Mouse (Mus musculus) lung, postnatal 10 days (tissue): ENCODE results near the gene Prdm15.

Experiments
- DNase-seq: peaks from one replicate; pipeline ENCODE4 v3.0.0; 2021

Prdm15 gene

DNA sequence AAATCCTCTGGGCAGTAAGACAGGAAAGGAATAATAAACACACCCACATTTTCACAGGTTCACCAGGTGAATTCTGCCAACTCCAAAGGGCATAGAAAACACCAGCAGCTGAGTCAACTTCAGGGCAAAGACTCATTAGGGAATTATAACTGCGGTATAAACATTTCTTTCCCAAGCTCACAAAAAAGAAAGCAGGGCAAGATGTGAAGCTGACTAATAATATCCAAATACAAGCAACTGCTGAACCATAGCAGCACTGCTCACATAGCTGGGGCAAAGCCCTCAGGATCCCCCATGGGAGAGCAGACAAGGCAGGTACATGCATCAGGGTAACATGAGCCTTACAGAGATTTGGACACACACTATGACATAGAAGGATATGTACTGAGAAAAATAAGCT lies 34.2 kb downstream of the Prdm15 start:
- DNase-seq = no peak

DNA sequence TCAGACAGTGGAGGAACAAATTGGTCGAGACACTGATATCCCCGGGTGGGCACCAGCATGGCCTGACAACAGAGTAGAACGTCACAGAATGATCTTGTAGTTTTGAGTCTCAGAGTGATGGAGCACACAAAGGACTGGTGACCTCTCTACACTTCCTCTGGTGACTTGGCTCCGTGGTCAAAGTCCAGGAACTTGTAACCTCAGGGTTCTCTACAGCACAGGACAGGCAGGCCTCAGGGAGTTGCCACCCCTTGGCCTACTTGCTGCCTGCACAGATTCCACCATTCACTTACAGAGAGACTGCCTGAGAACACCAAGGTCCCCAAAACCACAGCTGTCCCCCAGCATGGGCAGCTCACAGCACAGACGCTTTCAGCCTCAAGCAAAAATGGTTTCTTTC lies 36.4 kb downstream of the Prdm15 start:
- no peak for DNase-seq

DNA sequence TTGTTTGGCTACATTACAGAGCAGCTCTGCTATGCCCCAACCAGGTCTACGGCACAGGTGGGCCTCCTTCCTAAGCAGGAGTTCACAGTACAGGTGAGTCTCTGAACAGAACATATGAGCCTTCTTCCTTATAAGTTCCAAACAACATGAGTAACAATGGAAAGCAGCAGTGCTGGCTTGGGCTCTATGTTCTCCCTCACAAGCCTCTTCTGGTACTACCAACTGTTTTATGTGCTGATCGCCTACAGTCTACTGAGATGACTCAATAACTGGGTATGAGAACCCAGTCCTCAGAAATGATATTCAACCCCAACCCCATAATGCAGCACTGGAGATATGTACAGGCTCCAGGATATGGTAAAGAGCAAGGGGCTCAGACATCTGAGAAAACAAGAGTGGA lies 37.6 kb downstream of the Prdm15 start:
- no peak for DNase-seq

GRCm38 (mm10) chr16:97808881-97809280 lies 42.8 kb downstream of the Prdm15 start:
- DNase-seq = no peak

DNA sequence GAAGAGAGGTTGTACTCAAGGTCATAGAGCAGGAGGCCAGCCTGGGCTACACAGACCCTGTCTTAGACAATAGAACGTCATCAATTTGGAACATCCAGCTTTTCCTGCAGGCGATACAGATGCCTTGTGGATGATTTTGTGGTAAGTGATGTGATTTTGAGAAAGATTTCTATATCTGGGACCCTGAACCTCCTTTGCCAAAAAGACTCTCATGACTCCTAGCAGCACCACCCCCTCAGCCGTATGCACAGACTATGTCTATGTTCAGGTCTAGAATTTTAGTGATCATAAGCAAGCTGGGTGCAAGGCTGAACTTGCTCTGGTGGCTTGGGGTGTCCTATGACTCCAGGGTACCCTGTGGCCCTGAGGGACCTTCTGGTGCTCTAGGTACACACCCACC lies 46.0 kb downstream of the Prdm15 start:
- no peak for DNase-seq

- peak; percentile 87 for DNase-seq
Measured at GRCm38 (mm10) chr16:97804680-97805547, 46.7 kb downstream of the Prdm15 start.

DNA sequence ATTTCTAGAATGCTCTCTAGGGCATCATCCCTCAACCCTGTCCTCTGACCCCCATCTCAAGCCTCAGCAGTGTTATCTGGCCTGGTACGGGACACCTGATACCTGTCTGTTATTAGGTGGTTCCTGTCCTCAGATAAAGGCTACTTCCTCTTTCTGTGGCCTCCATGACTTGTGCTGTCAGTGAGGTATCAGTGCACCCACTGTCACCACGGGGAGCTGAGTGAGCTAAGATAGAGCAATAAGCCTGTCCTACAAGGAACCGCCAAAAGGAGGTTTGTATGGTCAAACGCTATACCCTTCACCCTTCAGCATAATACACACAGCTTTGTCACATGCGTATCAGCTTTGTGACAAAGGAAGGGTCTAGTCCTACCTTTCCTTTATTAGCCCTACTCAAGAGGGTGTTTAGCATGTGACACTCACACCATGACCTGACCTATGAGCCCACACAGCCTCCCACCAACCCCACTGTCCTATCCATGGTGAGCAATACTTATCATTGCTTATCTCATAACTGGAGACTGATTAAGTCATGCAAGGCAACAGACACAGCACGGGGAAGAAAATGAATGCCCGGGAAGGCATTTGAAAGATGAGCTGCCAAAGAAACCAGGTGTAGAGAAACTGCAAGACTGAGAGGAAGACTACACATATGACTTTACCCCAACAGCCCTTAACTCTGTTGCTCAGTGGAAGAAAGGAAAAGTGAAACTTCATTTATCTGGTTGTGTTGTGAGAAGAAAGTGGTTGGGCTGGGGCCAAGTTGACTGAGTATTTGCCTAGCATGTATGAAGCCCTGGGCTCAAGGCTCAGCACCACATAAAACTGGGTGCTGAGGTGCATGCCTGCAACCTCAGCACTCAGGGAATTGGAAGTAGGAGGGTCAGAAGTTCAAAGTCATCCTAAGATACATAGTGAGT lies 53.4 kb downstream of the Prdm15 start:
- no peak for DNase-seq

DNA sequence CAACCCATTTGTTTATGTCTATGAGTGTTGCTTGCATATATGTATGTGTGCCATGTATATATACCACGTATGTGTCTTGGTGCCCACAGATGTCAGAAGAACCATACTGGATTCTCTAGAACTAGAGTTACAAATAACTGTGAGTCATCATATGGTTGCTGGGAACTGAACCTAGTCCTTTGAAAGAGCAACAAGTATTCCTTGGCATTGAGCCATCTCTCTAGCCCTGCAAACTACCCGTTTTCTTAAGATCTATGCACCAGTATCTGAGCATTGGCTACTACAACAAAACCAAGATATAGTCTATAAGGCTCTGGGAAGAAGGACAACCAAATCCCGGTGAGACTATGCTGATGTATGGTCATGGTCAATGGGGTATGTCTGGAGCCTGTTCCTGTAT lies 54.4 kb downstream of the Prdm15 start:
- DNase-seq = no peak

- no peak for DNase-seq
Measured at GRCm38 (mm10) chr16:97794256-97794655, 57.4 kb downstream of the Prdm15 start.

DNA sequence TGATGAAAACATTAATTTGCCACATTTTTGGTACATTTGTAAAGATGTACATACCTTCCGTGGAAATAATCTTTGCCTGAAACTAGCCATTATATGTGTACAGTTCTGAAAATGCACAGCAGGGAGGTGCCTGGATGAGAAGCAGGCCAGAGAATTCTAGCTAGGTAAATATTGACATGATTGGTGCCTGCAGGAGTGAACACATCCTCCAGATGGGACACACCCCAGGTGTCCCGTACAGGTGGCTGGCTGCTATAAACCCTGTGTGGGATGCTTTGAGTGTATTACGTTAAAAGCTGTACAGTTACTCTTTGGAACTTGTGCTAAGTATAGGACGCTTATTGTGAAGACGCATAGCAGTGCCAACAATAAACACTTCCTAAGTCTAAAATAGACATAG lies 68.6 kb downstream of the Prdm15 start:
- DNase-seq = no peak

DNA sequence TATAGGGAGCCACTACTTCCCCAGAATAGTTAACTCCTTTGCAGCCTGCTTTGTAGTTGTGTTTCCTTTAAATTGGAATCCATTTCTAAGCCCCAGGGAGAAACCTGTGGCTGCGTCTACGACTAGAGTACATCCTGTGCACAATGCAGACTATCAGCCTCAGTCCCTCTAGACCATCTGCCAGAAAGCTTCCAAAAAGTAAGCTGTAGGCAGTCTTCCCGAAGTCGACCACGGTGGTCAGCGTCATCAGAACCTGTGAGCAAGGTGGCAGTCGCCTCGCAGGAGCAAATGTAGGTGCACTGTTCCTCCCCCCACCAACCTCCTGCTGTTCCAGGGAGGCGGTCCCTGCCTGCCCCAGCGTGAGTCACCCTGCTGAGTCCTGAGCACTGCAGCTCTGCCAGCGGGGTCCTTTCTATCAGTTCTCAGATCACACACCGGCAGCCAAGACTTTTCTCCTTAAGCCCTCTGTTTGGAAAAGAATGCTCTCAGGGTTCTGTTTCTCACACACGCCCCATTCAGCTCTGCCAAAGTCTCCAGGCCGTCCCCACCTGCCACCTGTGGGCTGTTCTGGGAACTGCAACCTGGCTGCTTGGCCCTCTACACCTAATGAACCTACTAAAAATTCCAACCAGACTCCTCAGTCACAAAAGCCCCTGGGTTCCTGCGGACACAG lies 73.2 kb downstream of the Prdm15 start:
- DNase-seq = peak; percentile 88

- DNase-seq = peak; percentile 60
Measured at GRCm38 (mm10) chr16:97766501-97766900, 85.1 kb downstream of the Prdm15 start.

DNA sequence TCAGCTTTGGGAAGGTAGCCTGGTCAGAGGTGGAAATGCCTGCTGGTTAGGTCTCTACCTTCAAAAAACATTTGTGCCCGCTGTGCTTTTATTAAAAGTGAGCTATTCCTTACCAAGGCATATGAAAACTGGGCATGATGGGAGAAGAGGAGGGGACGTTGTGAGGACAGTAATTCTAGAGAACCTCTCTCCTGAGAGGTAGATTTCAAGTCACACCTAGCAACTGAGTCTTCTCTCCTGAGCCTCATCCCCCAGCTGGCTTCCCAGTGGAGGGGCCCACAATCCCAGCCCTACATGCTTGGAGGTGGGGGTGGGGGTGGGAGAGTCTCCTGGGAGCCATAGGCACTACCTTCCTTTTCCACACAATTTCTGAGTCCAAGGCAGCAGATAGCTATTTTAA lies 87.0 kb downstream of the Prdm15 start:
- no peak for DNase-seq

DNA sequence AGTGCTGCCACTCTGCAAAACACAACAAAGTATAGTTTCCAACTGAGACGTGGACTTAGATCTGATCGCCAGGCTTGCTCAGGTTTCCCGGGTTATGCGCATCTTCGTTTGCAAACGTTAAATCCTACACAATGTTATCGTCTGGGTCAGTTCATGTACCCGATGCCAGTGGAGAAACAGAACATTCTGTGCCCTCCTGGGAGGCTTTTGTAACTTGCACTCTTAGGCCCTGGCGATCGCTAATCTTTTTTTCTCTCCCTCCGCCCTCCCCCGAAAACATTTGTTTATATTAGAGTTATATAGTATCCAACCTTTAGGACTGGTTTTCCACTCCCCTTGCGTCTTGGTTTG lies 87.7 kb downstream of the Prdm15 start:
- no peak for DNase-seq

DNA sequence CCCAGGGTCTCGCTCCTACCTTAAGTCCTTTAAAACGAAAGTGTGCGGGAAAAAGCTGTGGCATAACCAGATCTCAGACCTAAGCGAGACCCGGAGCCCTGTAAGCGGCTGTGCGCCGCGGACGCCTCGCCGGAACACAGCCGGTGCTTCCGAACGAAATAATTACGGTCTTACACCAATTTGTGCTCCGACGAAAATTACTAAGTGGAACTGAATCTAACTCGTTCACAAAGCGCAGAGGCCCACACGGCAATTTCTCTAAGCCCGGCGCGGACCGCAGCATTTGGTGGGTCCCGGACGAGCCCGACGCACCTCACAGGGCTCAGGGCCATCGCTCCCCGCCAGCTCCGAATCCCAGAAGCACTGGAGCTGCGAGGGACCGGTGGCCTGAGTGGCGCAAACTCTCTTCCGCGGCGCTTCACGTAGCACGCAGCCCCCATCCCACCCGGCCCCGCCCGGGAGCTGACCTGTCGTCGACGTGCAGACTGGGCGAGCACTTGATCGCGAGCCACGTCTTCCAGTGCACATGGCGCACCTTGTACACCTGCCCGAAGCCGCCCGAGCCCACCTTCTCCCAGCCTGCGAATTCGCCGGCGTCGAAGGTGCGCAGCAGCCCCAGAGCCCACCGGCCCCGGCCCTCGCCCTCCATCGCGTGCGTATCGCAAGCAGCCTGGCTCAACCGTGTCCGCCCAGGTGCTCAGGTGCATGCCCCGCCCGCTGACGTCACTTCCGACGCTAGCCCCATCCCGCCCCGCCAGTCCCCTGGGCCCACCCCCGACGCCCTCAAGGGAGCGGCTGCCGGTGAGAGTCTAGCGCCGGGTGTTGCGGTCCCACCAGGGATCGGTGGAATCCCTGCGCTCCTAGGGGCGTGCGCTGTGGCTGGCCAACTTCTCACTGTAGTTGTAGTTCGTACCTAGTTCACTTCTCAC lies 88.3 kb downstream of the Prdm15 start, which contains the start of gene Ripk4:
Ripk4 (minus strand) TSS at position 727 of the 929 bp plus-strand sequence.
- DNase-seq = peak; percentile 67

- DNase-seq = no peak
Measured at GRCm38 (mm10) chr16:97761782-97762181, 89.9 kb downstream of the Prdm15 start.

GRCm38 (mm10) chr16:97759681-97760080 lies 92.0 kb downstream of the Prdm15 start:
- DNase-seq = no peak

DNA sequence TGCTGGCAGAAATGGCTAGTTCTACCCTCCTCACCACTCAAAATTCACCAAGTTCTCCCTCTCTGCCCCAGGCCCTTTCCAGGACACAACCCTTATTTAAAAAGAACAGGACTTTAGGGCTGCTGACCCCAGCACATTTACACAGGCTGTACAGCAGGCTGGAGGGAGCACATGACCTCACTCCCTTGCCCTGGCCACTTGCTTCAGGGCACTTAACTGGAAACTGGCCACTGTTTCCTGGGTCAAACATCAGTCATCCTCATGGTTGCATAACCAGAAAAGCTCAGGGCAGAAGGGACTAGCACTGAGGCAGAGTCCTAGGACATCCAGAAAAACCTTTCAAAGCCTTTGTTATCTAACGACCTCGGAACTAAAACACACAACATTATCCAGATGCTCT lies 93.4 kb downstream of the Prdm15 start:
- DNase-seq = no peak

- no peak for DNase-seq
Measured at GRCm38 (mm10) chr16:97756460-97756859, 95.2 kb downstream of the Prdm15 start.

- DNase-seq = no peak
Measured at GRCm38 (mm10) chr16:97752316-97752941, 99.2 kb downstream of the Prdm15 start.

GRCm38 (mm10) chr16:97751884-97752283 lies 99.8 kb downstream of the Prdm15 start:
- peak; percentile 85 for DNase-seq

- DNase-seq = no peak
Measured at GRCm38 (mm10) chr16:97748421-97748820, 103.2 kb downstream of the Prdm15 start.
